Mouse (Mus musculus) embryo, embryonic 10.5 days (tissue): ENCODE results near the gene Spaar.

Experiments used
- DNase-seq: peaks from one replicate; pipeline ENCODE4 v3.0.0-alpha.2; 2015; ENCODE audit warnings: low spot score

The Spaar gene

GRCm38 (mm10) chr4:43798936-43799335 is 69.1 kb downstream of the Spaar start:
- DNase-seq, result no peak
